Mouse (Mus musculus) kidney, postnatal 0 days (tissue): ENCODE data around the gene Dmgdh. TPM values are rescaled to one million over a fixed set of nuclear protein-coding genes. Genes with fewer than 3 reads are reported as not detected.

Source experiments
- ATAC-seq: fragments of 200-750 bp; cut with Nextera tagmentation; replicated peaks from 2 replicates; pipeline ENCODE4 v1.8.0; 2017; ENCODE audit warnings: low read depth, moderate number of reproducible peaks, moderate TSS enrichment, moderate library complexity; ENCODE audit not compliant: low FRiP score
- DNase-seq: peaks from one replicate; pipeline ENCODE4 v3.0.0-alpha.2; 2016; ENCODE audit warnings: low spot score
- H3K27ac ChIP-seq: fragments of 300-500 bp; sonication (generic); 2 replicates; pipeline ENCODE4 v1.5.1; 2014; ENCODE audit warnings: mild to moderate bottlenecking
- H3K27me3 ChIP-seq: fragments of 300-500 bp; sonication (generic); 2 replicates; pipeline ENCODE4 v1.6.1; 2014; ENCODE audit warnings: low read length, mixed read lengths; ENCODE audit not compliant: insufficient read depth
- H3K36me3 ChIP-seq: fragments of 300-500 bp; sonication (generic); 2 replicates; pipeline ENCODE4 v1.6.1; 2014; ENCODE audit warnings: low read length, mixed read lengths; ENCODE audit not compliant: insufficient read depth
- H3K4me1 ChIP-seq: fragments of 300-500 bp; sonication (generic); replicated peaks from 2 replicates; pipeline ENCODE4 v1.6.1; 2014; ENCODE audit warnings: antibody characterized with exemption, low read length, mixed read lengths; ENCODE audit not compliant: insufficient read depth
- H3K4me2 ChIP-seq: fragments of 300-500 bp; sonication (generic); 2 replicates; pipeline ENCODE4 v1.6.1; 2014; ENCODE audit warnings: mild to moderate bottlenecking, low read length, moderate library complexity, mixed read lengths
- H3K4me3 ChIP-seq: fragments of 300-500 bp; sonication (generic); replicated peaks from 2 replicates; pipeline ENCODE4 v1.5.1; 2014; ENCODE audit warnings: low read depth, low read length
- H3K9ac ChIP-seq: fragments of 300-500 bp; sonication (generic); 2 replicates; pipeline ENCODE4 v1.6.1; 2014; ENCODE audit warnings: low read depth, low read length
- H3K9me3 ChIP-seq: fragments of 300-500 bp; sonication (generic); replicated peaks from 2 replicates; pipeline ENCODE4 v1.6.1; 2016; ENCODE audit warnings: low read length, inconsistent platforms, mixed read lengths
- CTCF ChIP-seq: IDR thresholded peaks from 2 replicates; pipeline ENCODE4 v1.5.1; 2016; ENCODE audit warnings: antibody characterized with exemption, low read depth, mild to moderate bottlenecking, moderate library complexity
- WGBS: fragments of 180-500 bp; shearing (Covaris S2); extraction: QIAGEN DNeasy Blood & Tissue Kit; methylation state at CpG from one replicate; pipeline ENCODE4 v1.1.7; 2014; 5-methylcytosine and 5-hydroxymethylcytosine counted together
- polyA plus RNA-seq: library from polyadenylated mRNA; unstranded; fragments of >200 nt; fragmentation: Nextera tagmentation; extraction: Ambion mirVana; gene quantifications from 2 replicates; pipeline ENCODE4 v1.2.1, GENCODE M21; 2015

Dmgdh gene
- polyA plus RNA-seq, 1 experiment from 2014 or later = 5.9 TPM

GRCm38 (mm10) chr13:93718948-93719347 lies 44.7 kb downstream of the Dmgdh start:
- Histone ChIP-seq H3K4me3 (no peak overlapping the region), H3K36me3 (no peaks in the 10 kb centered on the region), H3K27me3 (no peaks in the 10 kb centered on the region), H3K4me2 (peak overlapping the region; percentile 27; the same call in 1 of the 2 replicates), H3K4me1 (no peaks in the 10 kb centered on the region), H3K27ac (no peak overlapping the region), H3K9ac (no peak overlapping the region), H3K9me3 (no peaks in the 10 kb centered on the region)
- WGBS = 2% methylated on average over 7 of the region's 7 CpGs
- TF ChIP-seq CTCF = peak; percentile 93
- DNase-seq (peak; percentile 88), ATAC-seq (no peak)

- 69% methylated on average over 4 of the region's 4 CpGs for WGBS
- Histone ChIP-seq H3K27me3 (no peaks in the 10 kb centered on the region), H3K9ac (no peak overlapping the region), H3K4me1 (no peaks in the 10 kb centered on the region), H3K27ac (no peak overlapping the region), H3K36me3 (no peaks in the 10 kb centered on the region), H3K4me2 (no peak overlapping the region), H3K9me3 (no peaks in the 10 kb centered on the region), H3K4me3 (no peak overlapping the region)
- ATAC-seq = no peak
- no peak for DNase-seq
- TF ChIP-seq CTCF = no peak
Observed at GRCm38 (mm10) chr13:93721916-93722315, 47.7 kb downstream of the Dmgdh start.

- ATAC-seq (no peak; the same call in 1 of the 2 replicates), DNase-seq (no peak)
- no peak overlapping the region for H3K4me3 ChIP-seq
- WGBS = 83% methylated on average over 3 of the region's 3 CpGs
- H3K4me1 ChIP-seq = no peaks in the 10 kb centered on the region
- no peak overlapping the region for H3K4me2 ChIP-seq
- no peak for TF ChIP-seq CTCF
- no peaks in the 10 kb centered on the region for H3K36me3 ChIP-seq
- no peaks in the 10 kb centered on the region for H3K27me3 ChIP-seq
- no peaks in the 10 kb centered on the region for H3K9me3 ChIP-seq
- H3K27ac ChIP-seq = no peak overlapping the region
- H3K9ac ChIP-seq = no peak overlapping the region
Observed at GRCm38 (mm10) chr13:93723455-93723854, 49.2 kb downstream of the Dmgdh start.

GRCm38 (mm10) chr13:93724206-93724605 lies 50.0 kb downstream of the Dmgdh start:
- Histone ChIP-seq H3K4me3 (no peak overlapping the region), H3K27me3 (no peaks in the 10 kb centered on the region), H3K27ac (no peak overlapping the region), H3K36me3 (no peaks in the 10 kb centered on the region), H3K9ac (no peak overlapping the region), H3K4me2 (no peak overlapping the region), H3K9me3 (no peaks in the 10 kb centered on the region), H3K4me1 (no peaks in the 10 kb centered on the region)
- 35% methylated on average over 2 of the region's 2 CpGs for WGBS
- TF ChIP-seq CTCF = peak; percentile 76
- no peak for ATAC-seq
- DNase-seq = peak; percentile 27

GRCm38 (mm10) chr13:93735131-93735636 lies 61.0 kb downstream of the Dmgdh start:
- DNase-seq (no peak), ATAC-seq (no peak)
- H3K27me3 ChIP-seq = no peaks in the 10 kb centered on the region
- 87% methylated on average over 5 of the region's 5 CpGs for WGBS
- H3K4me1 ChIP-seq = no peaks in the 10 kb centered on the region
- no peak for TF ChIP-seq CTCF
- H3K36me3 ChIP-seq = no peaks in the 10 kb centered on the region
- H3K9me3 ChIP-seq = no peaks in the 10 kb centered on the region
- no peak overlapping the region for H3K27ac ChIP-seq
- H3K4me3 ChIP-seq = no peak overlapping the region
- H3K4me2 ChIP-seq = no peak overlapping the region
- no peak overlapping the region for H3K9ac ChIP-seq

GRCm38 (mm10) chr13:93744118-93744517 lies 69.9 kb downstream of the Dmgdh start:
- Histone ChIP-seq H3K27ac (no peak overlapping the region), H3K4me2 (no peak overlapping the region), H3K4me3 (no peak overlapping the region), H3K4me1 (no peaks in the 10 kb centered on the region), H3K9ac (no peak overlapping the region), H3K9me3 (no peaks in the 10 kb centered on the region), H3K27me3 (no peaks in the 10 kb centered on the region), H3K36me3 (no peaks in the 10 kb centered on the region)
- ATAC-seq (no peak), DNase-seq (no peak)
- 60% methylated on average over 8 of the region's 8 CpGs for WGBS
- TF ChIP-seq CTCF = no peak
